Mouse (Mus musculus) myocyte (in vitro differentiated cells): ENCODE measurements around the gene Ube2l3.

Experiments used
- MAX ChIP-seq: IDR thresholded peaks from one replicate; pipeline ENCODE4 v1.6.1; 2011; ENCODE audit warnings: low read depth, mild to moderate bottlenecking, control low read depth
- POLR2A ChIP-seq: IDR thresholded peaks from one replicate; pipeline ENCODE4 v1.6.1; 2011; ENCODE audit warnings: low read depth, mild to moderate bottlenecking, control low read depth, moderate library complexity; ENCODE audit not compliant: insufficient read length
- POLR2AphosphoS2 ChIP-seq: IDR thresholded peaks from one replicate; pipeline ENCODE4 v1.6.1; 2011; ENCODE audit warnings: low read depth, control low read depth; ENCODE audit not compliant: insufficient read length
- REST ChIP-seq: IDR thresholded peaks from one replicate; pipeline ENCODE4 v1.6.1; 2011; ENCODE audit warnings: mild to moderate bottlenecking, control low read depth, moderate library complexity; ENCODE audit not compliant: insufficient read depth, insufficient read length
- USF1 ChIP-seq: IDR thresholded peaks from one replicate; pipeline ENCODE4 v1.6.1; 2011; ENCODE audit warnings: low read depth, mild to moderate bottlenecking, control low read depth, moderate library complexity

- TF ChIP-seq POLR2AphosphoS2 (no peak), POLR2A (no peak), MAX (no peak), USF1 (no peak), REST (no peak)
Measured at GRCm38 (mm10) chr16:17181382-17181781, 21.1 kb downstream of the Ube2l3 start.
